Mouse (Mus musculus) gonadal fat pad, adult 2 months (tissue): ENCODE measurements around the gene 3110082I17Rik. TPM values are rescaled to one million over a fixed set of nuclear protein-coding genes. Genes with fewer than 3 reads are reported as not detected.

ENCODE experiments used
- DNase-seq: peaks from one replicate; pipeline ENCODE4 v3.0.0-alpha.2; 2012; ENCODE audit warnings: low read depth
- polyA plus RNA-seq: library from polyadenylated mRNA; depleted of rRNA; stranded (reverse); fragments of >200 nt; gene quantifications from 2 replicates; pipeline ENCODE4 v1.2.3, GENCODE M21; 2012

The 3110082I17Rik gene
- polyA plus RNA-seq, 1 experiment: 13.1 TPM

DNA sequence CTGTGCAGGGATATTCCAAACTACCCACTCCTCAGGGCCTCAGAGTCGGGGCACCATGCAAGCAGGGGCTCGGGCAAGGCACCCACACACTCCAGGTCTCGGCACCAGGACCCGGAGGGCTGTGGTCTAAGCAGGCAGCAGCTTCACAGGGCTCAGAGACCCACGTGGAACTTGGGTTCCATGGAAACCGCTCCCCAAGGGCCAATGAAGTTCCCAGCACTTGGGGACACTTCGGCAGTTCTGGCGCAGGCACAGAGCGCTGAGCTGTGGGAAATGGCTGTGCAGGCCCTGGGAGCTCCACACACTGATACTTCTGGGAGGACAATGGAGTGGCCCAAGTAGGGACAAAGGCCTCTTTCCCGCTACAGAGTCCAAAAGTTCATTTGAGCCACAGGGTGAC is 7.3 kb downstream of the 3110082I17Rik start:
- no peak for DNase-seq

DNA sequence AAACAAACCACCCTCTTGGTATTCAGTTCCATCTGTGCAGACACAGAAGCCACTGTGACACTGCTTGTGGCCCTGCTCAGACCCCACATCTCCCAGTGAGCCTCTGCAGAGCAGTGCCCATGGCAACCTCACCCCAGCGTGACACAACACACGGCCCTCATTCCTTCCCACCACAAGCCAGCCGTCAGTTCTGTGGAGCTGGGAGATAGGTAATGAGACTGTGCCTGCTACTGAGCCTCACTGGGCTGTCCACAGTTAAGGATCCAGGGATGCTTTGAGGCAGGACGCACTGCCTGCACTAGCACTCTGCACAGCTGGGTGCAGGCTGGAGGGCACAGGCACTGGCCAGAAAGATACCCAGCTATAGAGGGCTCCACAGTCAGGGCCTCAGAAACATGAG is 10.4 kb downstream of the 3110082I17Rik start:
- no peak for DNase-seq

DNA sequence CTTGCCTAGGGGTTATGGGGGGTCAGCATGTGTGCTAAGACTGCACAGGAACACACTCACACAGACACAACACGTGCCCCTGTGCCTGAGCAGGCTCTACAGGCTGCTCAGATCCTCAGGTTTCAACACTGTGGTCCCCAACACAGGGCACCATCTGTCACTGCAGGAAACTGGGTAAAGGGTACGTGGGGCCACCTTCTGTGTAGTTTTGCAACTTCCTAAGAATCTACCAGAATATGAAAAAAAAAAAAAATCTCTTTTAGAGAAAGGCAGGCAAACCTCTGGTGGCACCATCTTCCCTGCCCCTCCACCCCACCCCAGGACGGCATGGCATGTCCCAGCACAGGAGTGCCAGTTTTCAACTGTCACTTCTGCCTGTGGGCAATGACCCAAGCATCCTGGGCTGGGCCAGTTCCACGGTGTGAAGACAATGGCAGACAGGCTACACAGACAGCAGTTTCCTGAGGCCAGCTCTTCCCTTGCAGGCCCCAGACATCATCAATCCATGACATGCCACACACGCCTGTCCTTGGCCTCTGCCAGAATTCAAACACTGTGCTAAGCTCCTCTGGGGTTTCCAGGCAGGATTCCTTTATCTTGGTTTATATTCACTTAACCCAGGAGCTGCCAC is 11.1 kb downstream of the 3110082I17Rik start:
- no peak for DNase-seq

DNA sequence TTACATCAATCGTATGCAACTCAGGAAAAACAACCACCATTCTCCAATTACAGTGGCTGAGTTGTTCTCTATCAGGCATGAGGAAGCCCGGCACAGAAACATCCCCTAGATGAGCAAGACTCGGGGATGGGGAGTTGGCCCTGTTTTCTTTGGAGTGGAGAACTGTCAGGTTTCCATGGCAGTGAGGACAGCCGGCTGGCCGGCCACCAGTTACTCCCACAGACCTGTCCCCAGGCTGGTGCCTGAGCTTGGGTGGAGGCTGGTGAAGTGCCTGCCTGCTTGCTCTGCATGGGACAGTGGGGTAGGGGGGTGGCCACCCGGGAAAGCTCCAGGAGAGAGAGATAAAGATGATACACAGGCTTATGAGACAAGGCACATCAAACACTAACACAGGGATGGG is 12.3 kb downstream of the 3110082I17Rik start:
- no peak for DNase-seq

DNA sequence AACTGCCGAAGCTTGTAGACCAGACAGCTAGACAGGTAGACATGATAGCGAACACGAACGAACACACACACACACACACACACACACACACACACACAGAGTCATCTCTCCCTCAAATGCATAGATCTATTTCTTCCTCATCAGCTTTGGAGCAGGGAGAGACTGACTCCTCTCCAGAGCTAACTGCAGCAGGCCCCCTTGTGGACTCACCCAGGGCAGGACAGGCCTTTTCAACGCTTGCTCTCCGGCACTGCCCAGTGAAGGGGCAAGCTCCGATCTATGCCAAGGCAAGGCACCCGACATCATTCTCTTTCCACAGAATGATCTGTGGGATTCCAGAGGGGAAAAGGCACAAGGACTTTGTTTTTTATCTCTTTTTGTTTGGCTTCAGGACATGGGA is 15.1 kb downstream of the 3110082I17Rik start:
- DNase-seq: no peak

DNA sequence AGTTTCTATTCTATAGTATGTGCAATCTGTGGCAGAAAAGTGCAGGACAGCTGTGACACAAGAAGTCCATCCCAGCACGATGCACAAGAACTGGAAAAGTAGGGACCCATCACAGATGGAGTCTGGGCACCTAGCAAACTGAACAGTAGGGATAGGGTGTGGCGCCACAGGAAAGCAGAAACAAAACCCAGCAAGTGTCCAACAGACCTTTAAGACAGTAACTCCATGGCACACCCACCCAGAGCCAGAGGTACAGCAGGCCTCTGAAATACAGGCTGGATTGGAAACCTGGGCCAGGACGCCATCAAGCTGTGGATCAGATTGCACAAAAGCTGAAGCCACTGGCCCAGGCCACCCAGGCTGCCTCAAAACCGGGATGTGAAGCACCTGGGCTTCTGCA is 17.4 kb downstream of the 3110082I17Rik start:
- no peak for DNase-seq

DNA sequence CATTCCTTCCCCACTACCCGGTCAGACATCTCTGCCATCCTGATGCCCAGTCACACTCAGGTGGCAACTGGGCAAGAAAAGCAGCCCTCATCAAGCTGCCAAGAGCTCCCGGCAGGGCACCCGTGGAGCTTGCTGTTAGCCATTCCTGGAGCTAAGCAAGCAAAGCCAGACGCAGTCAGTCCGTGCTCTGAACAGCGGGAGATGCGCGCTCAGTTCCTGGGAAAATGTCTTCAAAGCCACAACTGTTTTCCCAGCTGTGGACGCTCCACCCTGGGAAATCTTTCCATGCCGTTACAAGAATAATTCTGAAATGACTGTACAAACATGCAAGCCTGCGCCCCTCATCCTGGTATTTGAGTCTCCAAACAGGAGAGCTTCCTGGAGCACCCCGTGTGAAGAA is 17.9 kb downstream of the 3110082I17Rik start:
- no peak for DNase-seq

DNA sequence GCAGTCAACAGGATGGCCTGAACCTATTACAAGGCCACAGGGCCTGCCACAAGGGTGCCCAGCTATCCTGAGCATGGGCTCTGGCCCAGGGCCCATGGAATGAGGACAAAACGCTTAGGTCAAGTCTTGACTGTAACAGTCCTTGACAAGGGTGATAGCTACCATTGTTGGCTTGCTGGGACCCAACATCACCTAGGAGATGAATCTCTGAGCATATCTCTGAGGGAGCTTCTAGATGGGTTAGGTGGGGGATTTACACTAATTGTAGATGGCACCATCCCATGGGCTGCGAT is 18.7 kb downstream of the 3110082I17Rik start:
- DNase-seq: no peak

DNA sequence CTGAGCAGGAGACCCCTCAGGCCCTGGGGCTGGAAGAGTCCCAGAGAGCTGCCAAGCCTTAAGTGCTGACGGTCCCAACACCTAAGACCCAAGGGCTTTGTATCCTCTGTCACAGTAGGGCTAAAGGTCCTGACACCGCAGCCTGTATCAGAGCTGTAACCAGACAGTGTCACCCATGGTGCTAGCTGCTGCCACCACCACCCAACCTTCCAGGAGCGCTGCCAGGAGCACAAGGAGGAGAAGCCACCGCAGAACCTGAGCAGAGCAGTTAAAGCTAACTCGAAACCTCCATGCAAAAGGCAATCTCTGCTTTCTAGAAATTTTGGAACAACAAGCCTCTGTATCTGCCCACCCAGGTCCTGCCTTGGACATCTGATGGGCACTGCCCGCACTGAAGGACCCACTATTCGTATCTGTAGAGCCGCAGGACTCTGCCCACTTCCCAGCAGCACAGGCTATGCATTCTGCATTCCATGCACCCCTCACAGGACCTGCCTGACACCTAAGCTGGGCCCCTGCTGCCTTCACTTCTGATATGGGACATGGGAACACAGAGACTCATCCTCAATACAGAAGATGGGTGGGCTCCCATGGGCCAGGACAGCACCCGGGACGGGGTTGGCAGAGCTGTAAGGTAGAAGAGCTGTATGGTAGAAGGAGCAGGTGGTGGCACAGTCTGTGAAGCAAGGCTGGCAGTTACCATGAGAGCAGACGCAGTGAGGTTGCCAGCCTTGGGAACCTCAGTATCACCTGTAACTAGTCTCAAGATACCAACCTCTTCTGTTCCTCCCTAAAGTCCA is 19.2 kb downstream of the 3110082I17Rik start:
- DNase-seq: no peak

DNA sequence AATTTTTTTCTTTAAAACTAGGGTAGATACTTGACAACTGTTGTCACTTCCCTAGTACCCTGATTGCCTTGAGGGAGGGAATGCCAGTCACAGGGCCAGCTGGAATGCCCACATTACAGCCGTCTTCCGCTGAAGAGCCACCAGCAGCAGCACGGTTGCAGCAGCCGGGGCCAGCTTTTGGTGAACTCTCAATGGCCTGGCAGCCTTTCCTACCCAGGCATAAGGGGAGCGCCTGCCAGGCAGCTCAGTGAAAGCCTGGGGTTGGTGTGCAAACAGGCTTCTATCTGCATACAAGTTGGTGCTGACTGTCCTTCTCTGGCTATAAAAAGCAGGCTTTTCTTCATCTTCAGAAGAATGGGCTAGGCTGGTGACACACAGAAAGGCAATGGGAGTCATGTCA is 19.9 kb downstream of the 3110082I17Rik start:
- DNase-seq: no peak

DNA sequence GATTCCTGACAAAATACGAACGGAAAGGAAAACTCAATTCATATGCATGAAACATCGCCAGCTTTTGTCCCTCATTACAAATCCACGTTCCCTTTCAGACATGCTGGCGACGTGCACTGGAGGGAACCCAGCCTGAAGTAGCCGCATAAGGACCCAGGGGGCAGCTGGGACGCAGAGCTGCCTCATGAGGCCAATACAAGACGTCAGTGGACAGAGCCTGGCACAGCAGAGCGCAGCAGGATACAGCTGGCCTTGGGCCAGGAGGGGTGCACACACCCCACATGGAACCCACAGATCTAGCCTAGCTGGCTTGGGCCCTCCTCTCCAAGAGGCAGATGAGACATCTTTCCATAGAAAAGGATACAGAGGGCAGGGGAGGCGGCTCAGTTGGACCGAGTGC is 21.9 kb downstream of the 3110082I17Rik start:
- DNase-seq: no peak

DNA sequence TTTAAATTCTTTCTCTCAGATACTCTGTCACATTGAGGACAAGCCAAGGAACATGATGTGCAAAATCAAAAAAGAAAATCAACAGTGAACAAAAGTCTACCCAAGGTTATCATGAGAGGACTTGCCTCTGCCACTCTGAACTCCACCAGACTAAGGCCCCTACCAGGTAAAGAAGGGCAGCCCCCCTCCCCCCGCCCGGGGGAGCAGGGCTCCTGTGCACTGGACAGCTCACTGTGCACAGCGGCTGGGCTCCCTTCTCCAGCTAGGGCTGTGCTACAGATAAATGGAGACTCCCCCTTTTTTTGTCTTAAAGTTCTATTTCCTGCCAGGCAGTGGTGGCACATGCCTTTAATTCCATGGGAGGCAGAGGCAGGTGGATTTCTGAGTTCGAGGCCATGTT is 22.6 kb downstream of the 3110082I17Rik start:
- no peak for DNase-seq

DNA sequence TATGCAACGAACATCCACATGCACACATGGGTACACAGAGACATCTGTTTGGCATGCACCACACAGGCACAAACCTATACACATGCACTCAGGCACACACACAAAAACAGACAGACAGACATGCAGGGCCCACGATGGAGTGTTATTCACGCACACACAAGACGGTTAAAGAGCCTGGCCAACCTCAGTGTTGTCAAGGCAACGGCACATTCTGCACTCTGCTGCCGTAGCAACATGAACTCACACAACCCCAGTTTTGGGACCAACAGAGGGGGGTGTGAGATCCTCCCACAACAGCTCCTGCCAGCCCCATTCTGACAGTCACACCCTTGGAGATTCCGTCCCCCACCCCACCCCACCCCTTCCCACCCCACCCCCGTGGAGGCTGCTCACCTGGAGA is 25.4 kb downstream of the 3110082I17Rik start:
- no peak for DNase-seq

DNA sequence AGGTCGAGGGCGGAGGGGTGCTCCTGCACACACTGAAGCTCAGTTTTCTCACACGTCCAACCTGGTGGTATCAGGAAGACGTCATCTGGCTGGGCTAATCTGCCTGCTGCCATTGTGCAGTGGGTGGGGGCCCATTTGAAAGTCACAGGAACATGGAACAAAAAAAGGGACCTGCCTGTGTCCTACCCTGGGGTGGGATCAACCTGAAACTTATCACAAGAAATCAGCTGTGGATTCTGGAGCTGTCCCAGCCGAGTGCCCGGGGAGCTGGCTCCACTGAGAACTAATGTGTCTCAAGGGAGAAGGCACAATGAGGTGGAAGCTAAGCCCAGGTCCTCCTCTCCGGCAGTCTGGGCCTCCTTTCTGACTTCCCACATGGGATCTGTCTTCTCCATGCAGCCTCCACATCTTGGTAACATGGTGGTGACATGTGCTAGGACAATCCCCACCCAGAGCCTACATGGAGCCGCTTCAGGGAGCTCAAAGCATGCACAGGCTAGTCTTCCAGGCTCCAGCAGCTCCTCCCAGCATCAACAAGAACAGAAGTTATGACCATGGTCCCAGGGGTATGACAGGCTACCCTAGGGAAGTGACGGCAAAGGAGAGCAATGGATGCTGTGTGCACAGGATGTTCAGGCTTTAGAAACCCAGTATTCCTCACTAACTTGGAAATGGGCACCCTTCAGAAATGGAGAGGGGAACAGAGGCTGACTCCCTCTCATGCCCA is 26.3 kb downstream of the 3110082I17Rik start:
- DNase-seq: no peak

DNA sequence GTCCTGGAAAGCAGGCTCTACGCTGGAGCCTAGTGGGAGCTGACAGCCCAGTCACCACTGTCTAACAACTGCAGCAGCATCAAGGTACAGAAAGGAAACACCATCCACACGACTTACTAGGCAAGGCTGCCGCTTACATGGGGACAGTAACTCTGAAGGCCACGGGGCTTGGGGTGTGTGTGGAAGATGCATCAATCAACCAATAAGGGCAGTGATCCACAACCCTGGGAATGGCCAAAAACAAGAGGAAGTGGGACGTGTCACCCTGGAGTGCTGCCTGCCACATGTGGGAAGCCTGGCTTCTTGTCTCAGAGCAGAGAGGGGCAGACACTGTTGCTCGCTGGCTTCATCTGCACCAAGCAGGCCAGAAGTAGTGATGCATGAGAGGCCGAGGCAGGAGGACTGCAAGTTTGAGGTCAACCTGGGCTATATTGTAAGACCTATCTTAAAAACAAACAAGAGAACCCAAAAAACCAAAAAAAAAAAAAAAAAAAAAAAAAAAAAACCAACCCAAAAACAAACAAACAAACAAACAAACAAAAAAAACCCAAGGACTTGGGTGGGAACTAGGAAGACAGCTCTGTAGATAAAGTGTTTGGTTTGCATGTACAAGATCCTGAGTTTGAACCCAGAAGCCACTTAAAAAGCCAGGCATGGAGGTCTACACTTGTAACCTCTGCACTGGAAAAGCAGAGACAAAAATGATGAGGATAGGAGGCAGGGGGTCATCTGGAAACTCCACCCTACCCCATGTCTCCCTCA is 27.4 kb downstream of the 3110082I17Rik start:
- DNase-seq: no peak

DNA sequence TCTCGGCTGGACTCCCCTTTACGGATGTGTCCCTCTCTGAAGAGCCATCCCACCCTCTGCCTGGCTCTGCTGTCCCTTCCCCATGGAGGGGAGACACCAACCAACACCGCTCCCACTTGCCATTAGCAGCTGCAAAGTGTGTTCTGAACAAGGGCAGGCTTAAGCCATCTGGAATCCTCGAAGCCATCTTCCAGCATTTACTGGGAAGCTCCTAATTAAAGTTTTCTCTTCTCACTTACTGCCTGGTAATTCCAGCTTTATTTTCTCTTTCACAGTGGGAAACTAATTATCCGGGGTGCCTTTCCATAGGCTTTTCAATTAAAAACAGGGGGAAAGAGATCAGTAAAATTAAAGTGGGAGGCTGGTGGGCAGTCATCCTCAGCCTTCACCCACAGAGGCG is 28.0 kb downstream of the 3110082I17Rik start:
- DNase-seq: no peak

DNA sequence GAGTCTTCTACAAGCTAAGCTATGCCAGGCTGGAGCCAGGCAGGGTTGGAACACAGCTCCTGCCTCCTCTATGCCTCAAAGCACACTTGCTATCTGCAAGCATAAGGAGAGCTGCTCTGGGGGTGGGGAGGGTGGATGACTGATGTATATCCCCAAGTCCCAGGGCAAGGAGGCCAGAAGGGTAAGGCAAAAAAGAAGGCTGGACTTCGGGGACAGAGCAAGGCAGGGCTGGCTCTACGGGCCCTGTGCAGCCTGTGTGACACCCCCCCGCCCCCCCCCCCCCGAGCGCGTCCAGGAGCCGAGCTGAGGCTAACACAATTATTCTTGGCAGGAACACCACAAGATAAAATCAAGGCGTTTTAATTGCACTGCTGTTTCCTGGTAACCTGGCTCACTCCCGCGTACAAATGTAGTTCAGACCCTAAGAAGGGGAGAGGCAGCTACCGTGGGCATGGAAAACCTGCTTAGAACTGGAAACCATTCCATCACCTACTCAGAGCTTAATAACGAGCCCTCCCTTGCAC is 30.4 kb downstream of the 3110082I17Rik start:
- peak; percentile 22 for DNase-seq

DNA sequence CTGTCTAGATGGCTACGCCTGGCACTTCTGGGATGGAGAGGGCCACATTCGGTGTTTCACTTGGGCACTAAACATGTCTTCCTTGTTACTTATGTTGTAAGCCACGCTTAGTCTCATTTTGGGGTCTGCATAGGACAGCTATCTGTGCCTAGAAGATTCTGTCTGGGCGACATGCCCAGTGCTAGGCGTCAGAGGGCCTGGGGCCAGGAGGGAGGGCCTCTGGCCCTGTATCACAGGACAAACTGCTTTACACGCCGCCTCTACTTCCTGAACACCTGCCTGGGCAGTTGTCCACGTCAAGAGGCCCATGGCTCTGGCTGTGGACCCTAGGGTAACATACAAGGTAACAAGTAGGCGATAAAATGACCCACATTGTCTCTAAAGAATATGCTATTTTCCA is 32.3 kb downstream of the 3110082I17Rik start:
- DNase-seq: no peak

DNA sequence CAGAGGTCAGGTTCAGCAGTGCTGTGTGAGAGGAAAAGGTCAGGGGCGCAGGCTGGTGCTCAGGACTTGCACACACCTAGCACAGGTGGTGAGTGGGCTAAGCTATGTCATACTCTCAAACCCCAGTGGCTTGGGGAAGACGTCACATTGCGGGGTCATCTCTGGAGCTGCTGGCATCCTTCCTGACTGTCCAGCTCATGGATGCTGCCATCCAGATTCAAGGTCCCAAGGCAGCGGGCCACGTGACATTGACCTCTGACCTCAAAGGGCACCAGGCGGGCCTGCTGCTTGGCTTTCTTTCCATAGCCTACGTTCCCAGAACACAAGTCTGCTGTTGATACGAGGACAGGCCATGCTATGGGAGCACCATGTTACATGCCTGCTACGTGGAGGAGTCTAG is 33.3 kb downstream of the 3110082I17Rik start:
- DNase-seq: no peak

DNA sequence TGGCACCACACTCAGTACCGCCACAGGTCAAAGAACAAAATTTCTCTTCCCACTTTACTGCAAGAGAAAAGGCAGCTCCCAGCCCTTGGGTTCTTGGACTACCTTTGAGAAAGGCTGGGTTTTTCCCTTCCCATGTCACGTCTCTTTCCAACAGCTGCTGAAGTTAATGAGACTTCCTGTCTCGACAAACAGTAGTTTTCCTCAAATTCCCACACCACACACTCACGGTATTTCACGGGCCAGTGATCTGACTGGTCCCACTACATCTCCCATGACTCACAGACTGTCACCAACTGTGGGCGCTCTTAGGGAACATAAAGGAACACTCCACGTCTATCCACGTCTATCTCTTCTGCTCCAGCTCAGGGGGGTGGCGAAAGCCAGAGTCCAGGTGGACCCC is 35.1 kb downstream of the 3110082I17Rik start:
- DNase-seq: no peak

DNA sequence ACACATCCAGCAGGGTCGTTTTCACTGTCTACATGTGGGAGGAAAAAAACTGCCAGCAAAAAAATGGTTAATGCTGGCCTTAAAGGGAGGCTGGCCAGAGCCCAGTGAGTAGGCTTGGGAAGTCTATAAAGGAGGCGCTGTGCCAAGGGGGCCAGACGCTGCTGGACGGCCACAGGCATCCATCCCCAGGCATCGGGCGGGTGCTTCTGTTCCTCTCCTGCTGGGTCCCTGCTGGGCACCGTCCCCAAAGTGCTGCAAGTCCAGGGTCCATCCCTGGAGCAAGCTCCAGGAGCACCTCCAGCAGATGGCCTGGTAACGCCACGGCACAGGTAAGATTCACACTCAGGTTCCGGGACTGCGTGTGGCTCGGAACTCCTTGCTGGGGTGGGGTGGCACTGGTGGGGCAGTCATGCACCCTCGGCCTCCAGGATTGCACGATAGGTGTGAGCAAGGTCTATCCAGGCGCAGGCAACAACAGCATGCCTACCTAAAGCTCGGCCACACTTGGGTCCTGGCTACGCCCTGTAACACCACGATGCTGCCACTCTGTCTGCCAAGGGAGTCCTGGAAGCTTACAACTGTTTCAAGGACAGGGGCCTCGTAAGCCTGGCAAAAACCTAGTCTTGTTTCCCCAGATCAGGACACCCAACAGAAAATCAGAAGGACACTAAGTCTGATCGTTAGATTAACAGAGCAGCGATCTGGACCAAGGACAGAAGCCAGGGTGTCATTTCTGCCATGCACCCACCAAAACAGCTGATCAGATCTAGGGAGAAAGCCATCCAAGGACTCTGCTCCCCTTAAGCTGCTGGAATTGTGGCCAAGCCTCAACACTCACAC is 37.1 kb downstream of the 3110082I17Rik start, which contains the start of gene Gper1:
Gene Gper1, plus strand, starts transcription at position 126 of the 840 bp plus-strand sequence.
- DNase-seq: no peak
